Mouse (Mus musculus) liver, embryonic 14.5 days (tissue): ENCODE data around the gene Gkap1. TPM values are rescaled to one million over a fixed set of nuclear protein-coding genes. Genes with fewer than 3 reads are reported as not detected.

ENCODE experiments used
- ATAC-seq: fragments of 200-750 bp; cut with Nextera tagmentation; 2 replicates; pipeline ENCODE4 v1.8.0; 2017; ENCODE audit warnings: moderate number of reproducible peaks, mild to moderate bottlenecking, moderate library complexity; ENCODE audit not compliant: insufficient read depth
- DNase-seq, 3 experiments: peaks; one replicate each; pipeline ENCODE4 v3.0.0-alpha.2; 2012 to 2013; ENCODE audit warnings: low read depth in 3 of 3, low spot score in 3 of 3
- H3K27ac ChIP-seq: fragments of 300-500 bp; sonication (generic); 2 replicates; pipeline ENCODE4 v1.5.1; 2014; ENCODE audit warnings: moderate library complexity, mild to moderate bottlenecking, control low read depth, inconsistent platforms
- H3K27me3 ChIP-seq: fragments of 300-500 bp; sonication (generic); 2 replicates; pipeline ENCODE4 v1.6.1; 2014; ENCODE audit warnings: mild to moderate bottlenecking, low read length, moderate library complexity; ENCODE audit not compliant: control insufficient read depth, insufficient read depth
- H3K36me3 ChIP-seq: fragments of 300-500 bp; sonication (generic); replicated peaks from 2 replicates; pipeline ENCODE4 v1.6.1; 2014; ENCODE audit warnings: low read depth; ENCODE audit not compliant: control insufficient read depth, insufficient read depth
- H3K4me1 ChIP-seq, 2 experiments: fragments of 200-500 bp in 1 of 2; fragments of 300-500 bp in 1 of 2; sonication (generic) in 1 of 2; replicated peaks; 2 replicates each; pipeline ENCODE4 v1.6.1; 2012 to 2014; ENCODE audit warnings: antibody characterized with exemption in 1 of 2, inconsistent platforms in 1 of 2, low read length in 1 of 2; ENCODE audit not compliant: control insufficient read depth in 2 of 2, insufficient read depth in 2 of 2
- H3K4me2 ChIP-seq: fragments of 300-500 bp; sonication (generic); 2 replicates; pipeline ENCODE4 v1.6.1; 2014; ENCODE audit warnings: low read depth, mild to moderate bottlenecking, control low read depth, moderate library complexity
- H3K4me3 ChIP-seq, 2 experiments: fragments of 200-500 bp in 1 of 2; fragments of 300-500 bp in 1 of 2; sonication (generic) in 1 of 2; 2 replicates each; pipeline ENCODE4 v1.5.1; 2012 to 2014; ENCODE audit warnings: low read depth in 2 of 2, low read length in 2 of 2, mild to moderate bottlenecking in 2 of 2, control low read depth in 1 of 2, inconsistent platforms in 1 of 2, moderate library complexity in 1 of 2; ENCODE audit not compliant: insufficient read depth in 1 of 2
- H3K9ac ChIP-seq: fragments of 300-500 bp; sonication (generic); replicated peaks from 2 replicates; pipeline ENCODE4 v1.6.1; 2014; ENCODE audit warnings: mild to moderate bottlenecking, control low read depth, moderate library complexity
- H3K9me3 ChIP-seq: fragments of 300-500 bp; sonication (generic); 2 replicates; pipeline ENCODE4 v1.6.1; 2016; ENCODE audit warnings: low read length, mixed read lengths; ENCODE audit not compliant: control insufficient read depth
- CTCF ChIP-seq: IDR thresholded peaks from 2 replicates; pipeline ENCODE4 v1.5.1; 2016; ENCODE audit warnings: antibody characterized with exemption, low read depth, control low read depth
- EP300 ChIP-seq: IDR thresholded peaks from 2 replicates; pipeline ENCODE4 v1.6.1; 2016; ENCODE audit warnings: antibody characterized with exemption, low read depth
- WGBS: fragments of 180-500 bp; shearing (Covaris S2); extraction: QIAGEN DNeasy Blood & Tissue Kit; methylation state at CpG from one replicate; pipeline ENCODE4 v1.1.7; 2014; ENCODE audit not compliant: insufficient replicate concordance; 5-methylcytosine and 5-hydroxymethylcytosine counted together
- polyA plus RNA-seq, 2 experiments: library from polyadenylated mRNA; depleted of rRNA in 1 of 2; stranded (reverse) in 1 of 2; unstranded in 1 of 2; fragments of >200 nt; fragmentation: Nextera tagmentation in 1 of 2; extraction: Ambion mirVana in 1 of 2; gene quantifications; 2 replicates each; pipeline versions ENCODE4 v1.2.1 to v1.2.3; 2012 to 2014

Gene Gkap1
- polyA plus RNA-seq, 2 experiments: 2.9 to 4.8 TPM

DNA sequence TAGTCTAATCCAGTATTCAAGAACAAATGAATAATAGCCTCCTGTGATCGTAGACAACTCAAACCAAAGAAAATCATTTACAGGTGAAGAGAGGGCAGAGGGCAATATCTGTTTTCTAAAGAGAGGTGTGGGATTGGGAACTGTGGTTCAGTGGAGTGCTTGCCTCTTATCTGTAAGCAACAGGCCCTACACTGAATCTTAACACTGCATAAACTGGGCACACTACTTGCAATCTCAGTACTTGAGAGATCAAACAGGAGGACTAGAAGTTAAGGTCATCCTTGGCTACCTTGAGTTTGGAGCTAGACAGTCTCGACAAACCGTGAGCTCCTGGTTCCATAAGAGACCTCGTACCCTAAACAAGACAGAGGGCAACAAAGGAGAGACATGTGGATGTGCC is 69.4 kb downstream of the Gkap1 start:
- DNase-seq (no peak), ATAC-seq (no peak)
- Histone ChIP-seq H3K4me2 (no peak overlapping the region), H3K4me3 (no peak overlapping the region), H3K9me3 (no peaks in the 10 kb centered on the region), H3K27ac (no peak overlapping the region), H3K4me1 (peaks cover 0 to 12% of the 10 kb centered on the region in 2 experiments; a peak in 2 of 4 replicates), H3K9ac (no peak overlapping the region), H3K27me3 (no peaks in the 10 kb centered on the region), H3K36me3 (no peaks in the 10 kb centered on the region)
- WGBS: 63% methylated on average over 4 of the region's 4 CpGs
- TF ChIP-seq EP300: no peak
- TF ChIP-seq CTCF: no peak

DNA sequence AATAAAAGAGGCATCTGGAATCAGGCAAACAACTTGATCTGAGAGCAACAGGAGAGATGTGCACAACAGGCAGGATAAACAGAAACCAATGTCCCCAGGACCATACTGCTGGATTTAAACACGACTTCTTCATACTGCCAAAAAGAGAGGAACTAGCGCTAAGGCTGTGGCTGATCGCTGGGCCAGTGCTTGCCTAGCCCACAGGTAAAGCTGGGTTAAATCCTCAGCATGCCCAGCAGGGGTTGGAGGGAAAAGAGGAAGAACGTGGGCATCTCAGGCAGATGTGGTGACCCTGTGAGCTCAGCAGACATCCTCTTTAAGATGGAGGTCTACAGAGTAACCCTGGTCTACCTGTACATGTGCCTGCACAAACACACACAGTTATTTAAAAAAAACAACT is 70.5 kb downstream of the Gkap1 start:
- DNase-seq (no peak), ATAC-seq (no peak)
- TF ChIP-seq EP300 (no peak), CTCF (no peak)
- no peak overlapping the region for H3K9ac ChIP-seq
- 26% methylated on average over 4 of the region's 4 CpGs for WGBS
- H3K4me2 ChIP-seq: no peak overlapping the region
- peaks cover 0 to 11% of the 10 kb centered on the region in 2 experiments; a peak in 2 of 4 replicates for H3K4me1 ChIP-seq
- no peaks in the 10 kb centered on the region for H3K9me3 ChIP-seq
- H3K27ac ChIP-seq: no peak overlapping the region
- no peaks in the 10 kb centered on the region for H3K27me3 ChIP-seq
- no peaks in the 10 kb centered on the region for H3K36me3 ChIP-seq
- no peak overlapping the region for H3K4me3 ChIP-seq

DNA sequence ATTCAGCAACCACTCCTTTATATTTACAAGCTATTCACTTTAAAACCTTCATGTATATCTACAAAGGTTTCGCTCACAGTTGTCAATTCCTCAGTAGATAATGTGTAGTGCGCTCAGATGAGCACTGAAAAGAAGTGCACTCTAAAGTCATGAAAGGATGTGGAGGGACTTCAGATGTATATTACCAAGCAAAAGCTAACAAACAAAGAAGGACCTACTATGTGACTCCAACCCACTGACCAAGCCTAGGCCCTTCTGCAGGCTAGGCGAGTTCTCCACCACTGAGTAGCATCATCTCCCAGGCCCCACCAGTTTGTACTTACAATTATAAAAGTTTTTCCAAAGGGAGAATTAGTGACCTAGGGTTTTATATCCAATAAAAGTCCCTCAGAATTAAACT is 71.3 kb downstream of the Gkap1 start:
- peaks cover 0 to 9% of the 10 kb centered on the region in 2 experiments; a peak in 2 of 4 replicates for H3K4me1 ChIP-seq
- H3K27me3 ChIP-seq: no peaks in the 10 kb centered on the region
- H3K27ac ChIP-seq: no peak overlapping the region
- no peak for TF ChIP-seq EP300
- TF ChIP-seq CTCF: no peak
- ATAC-seq (no peak), DNase-seq (no peak)
- no peaks in the 10 kb centered on the region for H3K9me3 ChIP-seq
- H3K9ac ChIP-seq: no peak overlapping the region
- no peak overlapping the region for H3K4me2 ChIP-seq
- H3K36me3 ChIP-seq: no peaks in the 10 kb centered on the region
- WGBS: 79% methylated on average over 3 of the region's 3 CpGs
- no peak overlapping the region for H3K4me3 ChIP-seq

DNA sequence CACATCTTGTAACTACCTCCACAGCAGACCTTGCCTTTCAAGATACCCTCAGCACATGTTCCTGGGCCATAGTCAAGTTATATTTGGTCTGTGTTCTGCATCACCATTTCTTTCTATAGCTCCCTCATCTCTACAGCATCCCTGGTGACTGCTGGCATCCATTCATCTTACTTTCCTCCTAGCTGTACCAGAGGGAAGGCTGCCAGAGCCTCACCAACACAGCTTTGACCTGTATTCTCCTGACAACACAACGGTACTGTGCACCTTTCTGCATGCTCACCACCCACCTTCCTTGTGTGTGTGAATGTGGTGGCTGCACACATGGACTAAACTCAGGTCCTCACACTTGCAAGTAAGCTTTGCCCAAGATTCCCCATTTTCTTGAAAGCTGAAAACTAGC is 72.6 kb downstream of the Gkap1 start:
- no peak overlapping the region for H3K4me3 ChIP-seq
- no peaks in the 10 kb centered on the region for H3K27me3 ChIP-seq
- H3K9ac ChIP-seq: no peak overlapping the region
- H3K4me2 ChIP-seq: no peak overlapping the region
- H3K36me3 ChIP-seq: no peaks in the 10 kb centered on the region
- H3K27ac ChIP-seq: no peak overlapping the region
- TF ChIP-seq CTCF: no peak
- TF ChIP-seq EP300: no peak
- DNase-seq (no peak), ATAC-seq (no peak)
- WGBS: 70% methylated on average over 1 of the region's 1 CpGs
- peaks cover 0 to 9% of the 10 kb centered on the region in 2 experiments; a peak in 2 of 4 replicates for H3K4me1 ChIP-seq
- H3K9me3 ChIP-seq: no peaks in the 10 kb centered on the region

DNA sequence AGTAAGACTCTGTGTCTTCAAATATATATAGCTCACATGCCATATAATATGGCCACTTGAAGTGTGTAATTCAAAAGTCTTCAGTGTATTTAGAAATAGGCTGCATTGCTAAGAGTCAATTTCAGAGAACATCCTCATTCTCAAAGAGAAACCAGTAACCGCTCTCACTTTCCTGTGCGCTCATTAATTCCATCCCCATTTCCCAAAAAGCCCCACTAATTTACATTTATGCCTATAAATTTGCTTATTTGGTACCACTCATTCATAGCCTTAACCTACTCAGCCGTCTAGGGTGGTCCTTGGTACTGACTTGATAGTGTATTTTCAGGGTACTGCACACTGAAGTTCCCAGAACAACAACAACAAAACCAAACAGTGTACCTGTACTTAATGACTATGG is 73.6 kb downstream of the Gkap1 start:
- no peak overlapping the region for H3K9ac ChIP-seq
- no peaks in the 10 kb centered on the region for H3K27me3 ChIP-seq
- H3K36me3 ChIP-seq: no peaks in the 10 kb centered on the region
- peaks cover 0 to 9% of the 10 kb centered on the region in 2 experiments; a peak in 2 of 4 replicates for H3K4me1 ChIP-seq
- no peak overlapping the region for H3K27ac ChIP-seq
- no peak for DNase-seq
- H3K9me3 ChIP-seq: no peaks in the 10 kb centered on the region
- no peak for ATAC-seq
- H3K4me2 ChIP-seq: no peak overlapping the region
- TF ChIP-seq EP300: no peak
- TF ChIP-seq CTCF: no peak
- H3K4me3 ChIP-seq: no peak overlapping the region
- WGBS: 84% methylated on average over 3 of the region's 3 CpGs
